Mouse (Mus musculus): ENCODE measurements around the gene Phkg1. TPM values are rescaled to one million over a fixed set of nuclear protein-coding genes. Genes with fewer than 3 reads are reported as not detected.
"Not testable (repeated sequence)": the region's sequence is repeated elsewhere in the genome, so short reads cannot be mapped to it uniquely, and the experiment has no call there.

The Phkg1 gene
- polyA plus RNA-seq, 1 experiment from 2014 or later = 0.24 TPM

DNA sequence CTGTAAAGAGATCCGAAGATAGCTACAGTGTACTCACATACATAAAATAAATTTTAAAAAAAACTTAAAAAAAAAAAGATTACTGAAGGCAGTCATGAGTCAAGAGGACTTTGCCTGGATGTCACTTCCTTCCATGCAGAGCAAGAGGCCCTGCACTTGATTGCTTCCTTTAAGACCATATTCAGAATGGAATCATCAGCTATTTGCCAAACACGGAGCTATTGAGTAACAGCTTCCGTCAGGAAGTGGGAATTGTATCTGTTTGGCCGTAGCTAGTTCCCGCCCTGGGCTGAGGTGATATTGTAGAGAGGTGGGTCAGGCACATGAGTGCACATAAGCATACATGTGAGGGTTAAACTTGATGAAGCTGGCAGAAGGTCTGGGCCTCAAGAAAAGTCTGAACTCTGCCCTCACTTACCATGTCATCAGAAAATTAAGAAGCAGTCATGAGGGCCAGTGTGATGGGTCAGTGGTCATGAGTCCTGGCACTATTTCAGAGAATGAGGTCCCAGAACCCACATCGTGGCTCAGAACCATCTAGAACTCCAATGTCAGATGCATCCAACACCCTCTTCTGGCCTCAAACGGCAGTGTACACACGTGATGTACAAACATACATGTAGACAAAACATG lies 26.6 kb upstream of the Phkg1 start:
- no peak for ATAC-seq (ENCODE audit: low FRiP score, low read depth)
- WGBS = 89% methylated on average over 8 of the region's 8 CpGs
- H3K4me1 ChIP-seq = no peaks in the 10 kb centered on the region
- H3K27me3 ChIP-seq (replicated peaks) = no peaks in the 10 kb centered on the region
- no peak overlapping the region for H3K27ac ChIP-seq
- H3K9ac ChIP-seq = no peak overlapping the region
- H3K4me3 ChIP-seq = no peak overlapping the region
- H3K4me2 ChIP-seq (replicated peaks) = no peak overlapping the region
- H3K9me3 ChIP-seq = no peaks in the 10 kb centered on the region
- H3K36me3 ChIP-seq = no peaks in the 10 kb centered on the region

DNA sequence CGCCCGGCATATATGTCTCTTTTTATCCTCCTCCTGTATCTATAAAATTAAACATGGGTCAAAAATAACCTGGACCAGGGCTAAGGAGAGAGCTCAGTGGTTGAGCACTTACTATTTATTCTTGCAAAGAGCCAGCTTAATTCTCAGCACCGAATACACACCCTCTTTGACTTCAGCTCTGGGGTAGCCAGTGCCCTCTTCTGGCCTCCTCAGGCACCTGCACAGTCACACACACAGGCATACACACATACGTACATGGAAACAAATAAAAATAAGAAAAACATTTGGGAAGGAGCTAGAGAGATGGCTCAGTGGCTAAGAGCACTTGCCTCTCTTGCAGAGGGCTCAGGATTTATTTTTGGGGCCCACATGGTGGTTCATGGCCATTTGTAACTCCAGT lies 23.6 kb upstream of the Phkg1 start:
- Histone ChIP-seq H3K4me2 (replicated peaks) (no peak overlapping the region), H3K27me3 (replicated peaks) (no peaks in the 10 kb centered on the region), H3K9me3 (no peaks in the 10 kb centered on the region), H3K4me1 (no peaks in the 10 kb centered on the region), H3K36me3 (no peaks in the 10 kb centered on the region), H3K9ac (no peak overlapping the region), H3K27ac (no peak overlapping the region), H3K4me3 (no peak overlapping the region)
- no peak for ATAC-seq (ENCODE audit: low FRiP score, low read depth)
- WGBS = 94% methylated on average over 4 of the region's 4 CpGs

- no peaks in the 10 kb centered on the region for H3K4me1 ChIP-seq
- 74% methylated on average over 8 of the region's 8 CpGs for WGBS
- no peaks in the 10 kb centered on the region for H3K27me3 ChIP-seq (replicated peaks)
- ATAC-seq (ENCODE audit: low FRiP score, low read depth) = no peak
- no peaks in the 10 kb centered on the region for H3K9me3 ChIP-seq
- H3K4me3 ChIP-seq = no peak overlapping the region
- H3K27ac ChIP-seq = no peak overlapping the region
- H3K9ac ChIP-seq = no peak overlapping the region; the same call in 1 of the 2 replicates
- no peak overlapping the region for H3K4me2 ChIP-seq (replicated peaks)
- H3K36me3 ChIP-seq = no peaks in the 10 kb centered on the region
Measured at GRCm38 (mm10) chr5:129919320-129919719, 21.0 kb upstream of the Phkg1 start.

DNA sequence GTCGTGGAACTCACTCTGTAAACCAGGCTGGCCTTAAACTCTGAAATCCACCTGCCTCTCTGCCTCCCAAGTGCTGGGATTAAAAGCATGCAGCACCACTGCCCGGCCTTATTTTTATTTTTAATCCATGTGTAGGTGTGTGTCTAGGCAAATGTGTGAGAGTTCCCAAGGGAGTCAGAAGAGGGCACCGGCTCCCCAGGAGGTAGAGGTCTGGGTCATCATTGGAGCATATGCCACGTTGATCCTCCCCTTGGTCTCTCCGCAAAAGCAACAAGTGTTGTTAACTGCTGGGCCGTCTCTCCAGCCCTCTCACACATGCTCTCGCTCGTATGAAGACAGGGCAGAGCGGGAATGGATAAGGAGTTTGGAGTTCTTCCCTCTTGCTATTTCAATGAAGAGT lies 20.4 kb upstream of the Phkg1 start:
- H3K9me3 ChIP-seq = no peaks in the 10 kb centered on the region
- H3K36me3 ChIP-seq = no peaks in the 10 kb centered on the region
- H3K4me3 ChIP-seq = no peak overlapping the region
- WGBS = 82% methylated on average over 9 of the region's 9 CpGs
- no peak for ATAC-seq (ENCODE audit: low FRiP score, low read depth)
- H3K27me3 ChIP-seq (replicated peaks) = no peaks in the 10 kb centered on the region
- H3K4me2 ChIP-seq (replicated peaks) = no peak overlapping the region
- H3K9ac ChIP-seq = no peak overlapping the region; the same call in 1 of the 2 replicates
- no peak overlapping the region for H3K27ac ChIP-seq
- H3K4me1 ChIP-seq = no peaks in the 10 kb centered on the region

GRCm38 (mm10) chr5:129918065-129918651 lies 19.8 kb upstream of the Phkg1 start:
- no peak for ATAC-seq (ENCODE audit: low FRiP score, low read depth)
- Histone ChIP-seq H3K27ac (no peak overlapping the region), H3K4me2 (replicated peaks) (no peak overlapping the region), H3K27me3 (replicated peaks) (no peaks in the 10 kb centered on the region), H3K4me1 (no peaks in the 10 kb centered on the region), H3K9me3 (no peaks in the 10 kb centered on the region), H3K36me3 (no peaks in the 10 kb centered on the region), H3K9ac (no peak overlapping the region), H3K4me3 (no peak overlapping the region)
- 89% methylated on average over 24 of the region's 24 CpGs for WGBS

DNA sequence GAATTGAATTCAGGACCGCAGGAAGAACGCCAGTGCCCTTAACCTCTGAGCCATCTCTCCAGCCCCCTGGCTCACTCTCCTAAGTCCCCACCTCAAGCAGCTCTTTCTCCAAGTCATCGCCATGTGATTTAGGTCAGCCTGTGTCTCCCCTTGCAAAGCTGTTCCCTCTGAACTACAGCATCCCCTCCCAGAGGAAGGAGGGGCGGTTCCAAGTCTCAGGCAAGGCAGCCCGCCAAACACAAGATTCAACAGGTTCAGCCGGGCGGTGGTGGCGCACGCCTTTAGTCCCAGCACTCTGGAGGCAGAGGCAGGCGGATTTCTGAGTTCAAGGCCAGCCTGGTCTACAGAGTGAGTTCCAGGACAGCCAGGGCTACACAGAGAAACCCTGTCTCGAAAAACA lies 17.1 kb upstream of the Phkg1 start:
- not testable (repeated sequence) for H3K4me3 ChIP-seq; ATAC-seq (ENCODE audit: low FRiP score, low read depth); H3K9ac ChIP-seq; H3K36me3 ChIP-seq; H3K4me1 ChIP-seq; H3K9me3 ChIP-seq; H3K27ac ChIP-seq; H3K27me3 ChIP-seq (replicated peaks); H3K4me2 ChIP-seq (replicated peaks)
- 89% methylated on average over 11 of the region's 11 CpGs for WGBS

- Histone ChIP-seq H3K4me2 (replicated peaks) (no peak overlapping the region), H3K9me3 (no peaks in the 10 kb centered on the region), H3K27ac (no peak overlapping the region), H3K9ac (no peak overlapping the region), H3K27me3 (replicated peaks) (no peaks in the 10 kb centered on the region), H3K36me3 (no peaks in the 10 kb centered on the region), H3K4me3 (no peak overlapping the region), H3K4me1 (peaks cover 3% of the 10 kb centered on the region; the same call in 1 of the 2 replicates)
- WGBS = 25% methylated on average over 2 of the region's 2 CpGs
- ATAC-seq (ENCODE audit: low FRiP score, low read depth) = no peak
Measured at GRCm38 (mm10) chr5:129914024-129914423, 15.7 kb upstream of the Phkg1 start.

DNA sequence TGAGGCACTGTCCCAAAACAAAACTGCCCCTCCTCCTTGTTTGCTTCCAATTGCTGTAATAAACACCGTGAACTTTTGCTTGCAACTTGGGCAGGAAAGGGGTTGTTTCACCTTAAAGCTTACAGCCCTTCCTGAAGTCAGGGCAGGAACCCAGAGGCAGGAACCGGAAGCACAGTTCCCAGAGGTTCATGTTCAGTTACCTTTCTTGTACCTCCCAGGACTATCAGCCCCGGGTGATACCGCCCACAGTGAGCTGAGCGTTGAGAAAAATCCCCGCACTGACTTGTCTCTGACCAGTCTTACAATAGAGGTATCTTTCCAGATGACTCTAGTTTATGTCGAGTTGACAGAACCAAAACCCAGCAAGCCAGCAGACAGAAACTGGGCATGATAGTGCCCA lies 11.2 kb upstream of the Phkg1 start:
- WGBS = 80% methylated on average over 7 of the region's 7 CpGs
- Histone ChIP-seq H3K4me2 (replicated peaks) (no peak overlapping the region), H3K36me3 (no peaks in the 10 kb centered on the region), H3K27me3 (replicated peaks) (no peaks in the 10 kb centered on the region), H3K4me3 (no peak overlapping the region), H3K4me1 (peaks cover 7% of the 10 kb centered on the region; the same call in 1 of the 2 replicates), H3K9me3 (no peaks in the 10 kb centered on the region), H3K27ac (no peak overlapping the region), H3K9ac (no peak overlapping the region)
- no peak for ATAC-seq (ENCODE audit: low FRiP score, low read depth)

- no peaks in the 10 kb centered on the region for H3K27me3 ChIP-seq (replicated peaks)
- WGBS = 73% methylated on average over 9 of the region's 9 CpGs
- peak overlapping the region; percentile 71 for H3K4me3 ChIP-seq
- no peak for ATAC-seq (ENCODE audit: low FRiP score, low read depth)
- H3K9ac ChIP-seq = peak overlapping the region; percentile 82; the same call in 1 of the 2 replicates
- peak overlapping the region; percentile 97; the same call in 1 of the 2 replicates for H3K27ac ChIP-seq
- H3K4me2 ChIP-seq (replicated peaks) = peak overlapping the region; percentile 82
- H3K4me1 ChIP-seq = peaks cover 7% of the 10 kb centered on the region; the same call in 1 of the 2 replicates
- H3K9me3 ChIP-seq = no peaks in the 10 kb centered on the region
- H3K36me3 ChIP-seq = no peaks in the 10 kb centered on the region
Measured at GRCm38 (mm10) chr5:129909147-129909546, 10.8 kb upstream of the Phkg1 start.

DNA sequence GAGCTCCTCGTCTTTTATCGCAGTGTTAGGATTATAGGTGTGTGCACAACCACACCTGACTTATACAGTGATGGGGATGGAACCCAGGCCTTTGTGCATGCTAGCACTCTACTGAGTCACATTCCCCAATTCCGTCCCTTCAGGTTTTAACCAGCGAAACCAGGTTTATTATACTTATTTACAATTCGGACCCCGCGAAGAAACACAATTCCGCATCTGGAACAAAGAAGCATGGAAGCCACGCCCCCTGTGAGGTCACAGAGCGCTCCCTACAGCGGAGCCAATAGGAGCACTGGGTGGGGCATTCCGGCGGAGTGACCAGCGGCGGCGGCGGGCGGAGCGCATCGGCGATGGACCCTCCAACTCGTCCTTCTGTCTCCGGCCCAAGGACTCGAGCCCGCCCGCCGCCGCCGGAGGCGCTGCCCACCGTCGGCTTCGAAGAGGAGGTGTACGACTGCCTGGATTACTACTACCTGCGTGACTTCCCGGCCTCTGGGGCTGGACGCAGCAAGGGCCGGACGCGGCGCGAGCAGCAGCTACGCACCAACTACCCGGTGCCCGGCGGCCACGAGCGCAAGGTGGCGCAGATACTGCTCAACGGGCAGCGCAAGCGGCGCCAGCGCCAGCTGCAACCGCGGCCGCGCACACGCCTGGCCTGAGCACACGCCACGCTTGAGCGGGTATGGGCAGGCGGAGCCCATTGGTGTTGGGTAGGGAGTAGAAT lies 10.1 kb upstream of the Phkg1 start, which contains the start of gene Nupr1l:
Gene Nupr1l, plus strand, starts transcription at position 299 of the 724 bp plus-strand sequence.
- ATAC-seq (ENCODE audit: low FRiP score, low read depth) = peak; percentile 96
- Histone ChIP-seq H3K4me3 (peak within 1 kb of the TSS; percentile 71), H3K27me3 (replicated peaks) (no peaks in the 10 kb centered on the region), H3K9me3 (no peaks in the 10 kb centered on the region), H3K27ac (peak within 1 kb of the TSS; percentile 97), H3K36me3 (no peaks in the 10 kb centered on the region), H3K4me2 (replicated peaks) (peak within 1 kb of the TSS; percentile 82), H3K9ac (peak within 1 kb of the TSS; percentile 82), H3K4me1 (peaks cover 7% of the 10 kb centered on the region; the same call in 1 of the 2 replicates)
- under 1% methylated on average over 63 of the region's 63 CpGs for WGBS

DNA sequence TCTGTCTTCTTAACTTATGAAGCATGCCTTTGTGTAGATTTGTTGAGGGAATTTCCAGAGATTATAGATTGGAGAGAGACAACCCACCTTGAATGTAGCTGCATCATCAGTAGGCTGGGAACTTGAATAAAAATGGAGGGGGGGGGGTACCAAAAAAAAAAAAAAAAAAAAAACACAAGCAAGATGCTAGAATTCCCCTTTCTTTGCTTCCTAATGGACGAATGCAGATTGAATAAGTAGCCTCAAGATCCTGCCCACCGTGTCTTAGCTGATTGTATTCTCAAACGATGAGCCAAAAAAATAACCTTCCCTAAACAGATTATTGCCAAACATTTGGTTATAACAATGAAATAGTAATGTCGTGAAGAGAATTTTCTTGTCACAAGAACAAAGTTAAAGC lies 9.4 kb upstream of the Phkg1 start:
- H3K27me3 ChIP-seq (replicated peaks) = no peaks in the 10 kb centered on the region
- no peak for ATAC-seq (ENCODE audit: low FRiP score, low read depth)
- peak overlapping the region; percentile 49; the same call in 1 of the 2 replicates for H3K9ac ChIP-seq
- peak overlapping the region; percentile 82 for H3K4me2 ChIP-seq (replicated peaks)
- H3K9me3 ChIP-seq = no peaks in the 10 kb centered on the region
- H3K4me3 ChIP-seq = peak overlapping the region; percentile 71
- H3K27ac ChIP-seq = peak overlapping the region; percentile 97
- peaks cover 7% of the 10 kb centered on the region; the same call in 1 of the 2 replicates for H3K4me1 ChIP-seq
- H3K36me3 ChIP-seq = 0 out of 2 replicates have a peak, but pooled peaks cover 3% of the 10 kb centered on the region
- WGBS = 28% methylated on average over 4 of the region's 4 CpGs
